Mouse (Mus musculus) layer of hippocampus, postnatal 36 days (tissue): ENCODE data around the gene Hist1h2bn. TPM values are rescaled to one million over a fixed set of nuclear protein-coding genes. Genes with fewer than 3 reads are reported as not detected.
A peak's percentile ranks its signal among the peaks of the same experiment; 100 is the strongest.
"Not testable (repeated sequence)": the region's sequence is repeated elsewhere in the genome, so short reads cannot be mapped to it uniquely, and the experiment has no call there.

Source experiments
- DNase-seq, 2 experiments: peaks; one replicate each; pipeline ENCODE4 v3.0.0; 2022
- microRNA-seq, 2 experiments: library from miRNA; unstranded; fragments of <30 nt; microRNA quantifications; one replicate each; pipeline ENCODE4 v1.2.0; 2021
- total RNA-seq, 2 experiments: library from RNA; stranded (reverse); gene quantifications; 2 replicates each; pipeline ENCODE4 v1.2.3; 2021

Gene Hist1h2bn
- total RNA-seq, 2 experiments from 2014 or later = 5.4 to 10.8 TPM

DNA sequence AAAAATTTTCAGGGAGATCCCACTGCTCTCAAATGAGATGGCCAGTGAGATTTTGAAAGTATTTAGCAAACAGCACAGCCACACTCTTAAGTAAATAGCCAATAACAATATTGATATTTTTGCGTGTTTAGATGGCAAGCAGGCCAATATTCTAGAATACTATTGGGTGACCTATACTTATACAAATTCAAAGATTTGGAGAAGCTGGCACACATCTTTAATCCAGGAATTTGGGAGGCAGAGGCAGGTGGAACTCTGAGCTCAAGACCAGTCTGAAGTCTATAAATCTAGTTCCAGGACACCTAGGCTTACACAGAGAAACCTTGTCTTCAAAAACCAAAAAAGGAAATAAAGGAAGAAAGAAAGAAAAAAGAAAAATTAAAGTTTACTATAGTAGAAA is 27.7 kb downstream of the Hist1h2bn start:
- DNase-seq = no peak

DNA sequence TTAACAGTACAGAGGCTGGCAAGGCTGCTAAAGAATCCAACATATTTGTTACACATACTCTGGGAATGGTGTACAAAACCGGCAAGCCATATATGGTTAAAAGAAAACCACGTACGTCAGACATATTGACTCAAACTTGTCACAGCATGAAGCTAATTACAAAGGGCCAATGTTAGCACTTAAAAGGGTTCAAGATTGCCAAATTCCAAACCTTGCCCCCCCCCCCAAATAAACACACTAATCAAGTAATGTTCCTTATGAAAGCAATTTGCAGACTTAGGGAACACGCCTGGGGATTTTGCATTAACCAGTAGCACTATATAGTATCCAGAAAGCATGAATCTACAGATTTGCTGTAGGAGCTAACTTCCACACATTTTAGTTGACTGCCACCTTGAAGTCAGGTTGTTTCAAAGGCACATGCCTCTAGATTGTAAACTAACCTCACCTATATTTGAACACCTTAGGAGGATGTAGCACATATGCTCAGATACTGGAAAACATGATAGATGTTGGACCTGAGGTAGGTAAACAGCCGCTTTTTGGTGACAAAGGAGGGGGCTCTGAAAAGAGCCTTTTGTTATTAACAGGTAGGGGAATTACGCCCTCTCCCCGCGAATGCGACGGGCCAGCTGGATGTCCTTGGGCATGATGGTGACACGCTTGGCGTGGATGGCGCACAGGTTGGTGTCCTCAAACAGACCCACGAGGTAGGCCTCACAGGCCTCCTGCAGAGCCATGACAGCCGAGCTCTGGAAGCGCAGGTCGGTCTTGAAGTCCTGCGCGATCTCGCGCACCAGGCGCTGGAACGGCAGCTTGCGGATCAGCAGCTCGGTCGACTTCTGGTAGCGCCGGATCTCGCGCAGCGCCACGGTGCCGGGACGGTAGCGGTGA is 28.7 kb downstream of the Hist1h2bn start:
- peak in 1 of 2 experiments; percentile 58 for DNase-seq

DNA sequence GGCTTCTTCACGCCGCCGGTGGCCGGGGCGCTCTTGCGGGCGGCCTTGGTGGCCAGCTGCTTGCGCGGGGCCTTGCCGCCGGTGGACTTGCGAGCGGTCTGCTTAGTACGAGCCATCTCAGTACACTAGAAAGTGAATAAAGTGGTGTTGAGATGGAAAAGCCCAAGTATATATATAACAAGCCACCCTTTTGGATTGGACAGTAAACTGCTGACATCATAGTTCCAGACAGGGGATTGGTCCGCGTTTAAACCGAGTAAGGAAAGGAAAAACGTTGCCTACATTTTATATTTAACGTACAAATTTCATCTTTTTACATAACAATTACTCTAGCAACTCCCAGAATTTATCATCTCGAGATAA is 29.3 kb downstream of the Hist1h2bn start, which contains the start of gene Hist1h3i:
Hist1h3i (minus strand) TSS at position 116 of the 363 bp plus-strand sequence.
- peak in 1 of 2 experiments; percentile 53 for DNase-seq

- DNase-seq = no peak
These were observed 29.8 kb downstream of the Hist1h2bn start for GRCm38 (mm10) chr13:21783734-21784161.

DNA sequence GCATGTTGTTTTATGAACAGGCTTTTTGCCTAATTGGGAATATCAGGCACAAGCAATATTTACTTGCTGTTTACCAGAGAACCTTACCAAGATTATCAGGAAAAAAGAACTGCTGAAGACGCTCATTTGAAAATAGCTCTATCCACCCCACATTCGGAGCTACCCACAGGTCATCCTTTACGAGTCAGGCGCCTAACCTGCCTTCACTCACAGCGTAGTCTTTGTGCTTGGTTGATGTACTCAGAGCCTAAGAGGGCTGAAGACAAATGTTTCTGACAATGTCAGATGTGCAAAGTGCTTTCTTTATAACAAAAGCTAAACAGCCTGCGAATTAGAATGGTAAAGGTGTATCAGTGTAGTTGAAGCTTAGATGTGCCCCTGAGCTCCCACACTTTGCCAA is 30.4 kb downstream of the Hist1h2bn start:
- DNase-seq = no peak

DNA sequence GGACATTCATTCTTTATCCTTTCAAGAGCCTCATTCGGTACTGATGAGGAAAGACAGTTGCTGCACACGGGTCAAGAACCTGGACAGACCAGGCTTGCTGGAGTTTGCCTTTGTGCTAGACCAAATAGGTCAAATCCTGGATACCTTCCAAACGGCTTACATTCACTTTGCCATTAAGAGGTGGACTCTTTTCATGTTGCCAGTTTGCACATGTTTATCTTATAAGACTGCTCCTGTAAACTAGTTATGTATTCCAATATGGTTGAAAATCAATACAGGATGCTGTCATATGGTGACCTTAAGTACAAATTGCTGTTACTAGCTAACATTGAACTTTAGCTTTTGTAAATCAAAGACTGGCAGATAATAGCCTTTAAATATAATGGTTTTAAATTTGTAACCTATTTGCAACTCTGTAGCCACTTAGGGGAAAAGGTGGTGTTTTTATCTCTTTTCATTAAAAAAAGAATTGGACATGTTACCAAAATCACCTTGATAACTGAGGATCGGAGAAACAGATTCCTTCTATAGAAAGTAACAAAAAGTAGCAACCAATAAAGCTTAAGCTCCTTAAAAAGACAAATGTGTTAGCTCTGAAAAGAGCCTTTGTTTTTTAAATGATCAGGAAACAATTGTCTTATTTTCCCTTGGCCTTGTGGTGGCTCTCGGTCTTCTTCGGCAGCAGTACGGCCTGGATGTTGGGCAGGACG is 32.4 kb downstream of the Hist1h2bn start:
- DNase-seq = no peak

- peak; percentile 81 to 87 for DNase-seq
These were observed 33.1 kb downstream of the Hist1h2bn start, which contains the start of the genes Hist1h2an and Hist1h2bp for GRCm38 (mm10) chr13:21786899-21787629. Gene Hist1h2an (minus strand): TSS chr13:21787218. Gene Hist1h2bp (plus strand): TSS chr13:21787461.

DNA sequence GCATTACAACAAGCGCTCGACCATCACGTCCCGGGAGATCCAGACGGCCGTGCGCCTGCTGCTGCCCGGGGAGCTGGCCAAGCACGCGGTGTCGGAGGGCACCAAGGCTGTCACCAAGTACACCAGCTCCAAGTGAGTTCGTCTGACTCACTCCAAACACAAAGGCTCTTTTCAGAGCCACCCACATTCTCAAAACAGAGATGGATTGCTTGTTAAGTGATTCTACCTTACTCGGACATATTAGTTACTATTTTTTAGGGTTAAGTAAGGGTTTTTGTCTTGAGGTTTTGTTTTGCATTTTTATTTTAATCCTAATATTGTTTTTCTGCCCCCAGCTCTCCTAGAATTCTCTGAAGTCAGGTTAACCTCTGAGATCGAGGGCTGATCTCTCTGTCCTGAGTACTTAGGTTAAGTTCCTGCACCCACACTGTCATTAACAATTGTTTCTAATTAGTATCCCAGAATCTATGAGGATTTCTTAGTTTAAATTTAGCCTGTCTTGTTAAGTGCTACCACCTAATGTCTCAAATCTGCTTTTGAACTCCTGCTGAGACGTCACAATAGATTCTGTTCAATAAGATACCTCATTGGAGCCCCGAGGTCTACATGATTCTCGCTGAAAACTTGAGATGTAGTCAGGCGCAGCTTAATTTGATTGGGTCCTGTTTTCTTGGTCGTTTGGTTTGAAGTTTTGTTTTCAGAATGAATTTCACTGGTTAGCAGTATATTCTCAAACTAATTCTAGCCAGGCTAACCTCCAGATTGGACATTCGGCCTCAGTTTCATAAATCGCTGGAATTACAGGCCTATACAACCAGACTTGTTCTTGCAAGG is 34.1 kb downstream of the Hist1h2bn start:
- DNase-seq = no peak

- DNase-seq = no peak
These were observed 36.0 kb downstream of the Hist1h2bn start for GRCm38 (mm10) chr13:21789925-21790324.

DNA sequence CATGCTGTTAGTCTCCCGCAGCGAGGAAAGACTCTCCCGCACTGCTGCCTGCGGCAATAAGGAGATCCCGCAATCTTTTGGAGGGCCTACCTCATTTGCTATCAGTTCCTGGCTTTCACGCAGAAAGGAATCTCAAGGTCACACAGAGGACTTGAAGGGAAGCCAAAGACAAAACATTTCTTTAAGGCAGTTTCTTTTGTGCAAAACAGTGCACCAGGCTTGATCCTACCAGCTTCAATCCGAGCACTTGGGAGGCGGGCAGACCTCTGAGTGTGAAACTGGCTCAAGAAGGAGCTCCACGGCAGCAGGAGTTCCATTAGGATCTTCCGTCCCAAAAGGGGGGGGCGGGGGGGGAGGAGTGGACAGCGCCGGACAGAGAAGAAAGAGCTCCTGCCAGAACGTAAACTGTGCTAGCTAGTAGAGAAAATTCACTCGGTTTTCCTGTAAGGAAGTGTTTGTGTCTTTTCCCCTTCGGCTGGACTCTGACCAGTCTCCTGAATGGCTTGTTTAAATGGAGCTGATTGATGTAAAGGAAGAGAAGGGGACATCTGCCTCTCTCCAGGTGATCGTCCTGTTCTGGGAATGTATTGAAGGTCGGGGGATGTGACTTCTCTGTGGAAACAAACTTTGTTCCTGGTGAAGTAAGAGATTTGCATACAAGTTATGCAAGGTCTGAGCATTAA is 36.8 kb downstream of the Hist1h2bn start:
- DNase-seq = no peak

GRCm38 (mm10) chr13:21795584-21795983 is 41.7 kb downstream of the Hist1h2bn start:
- no peak for DNase-seq

- not testable (repeated sequence) for DNase-seq
These were observed 43.2 kb downstream of the Hist1h2bn start for GRCm38 (mm10) chr13:21797163-21797562.

GRCm38 (mm10) chr13:21803058-21803457 is 49.1 kb downstream of the Hist1h2bn start:
- DNase-seq = not testable (repeated sequence)

Small RNAs within 50 kb of the gene (microRNA-seq; reads per million reads assigned to microRNA genes)
- gene Gm44346 = 0 reads per million in 2 experiments
- 0 reads per million in 2 experiments for gene Gm44357
- gene Gm44367 = 0 reads per million in 2 experiments
- gene Gm44454 = 0 reads per million in 2 experiments

Other genes with a start within 250 kb of the Hist1h2bn start
- 10 to 100 TPM; 18.3 to 19.9 TPM for gene Zkscan8, start 223.0 kb upstream of the Hist1h2bn start, total RNA-seq
- gene Olfr1366, start 211.3 kb upstream of the Hist1h2bn start, total RNA-seq = not detected
- gene Olfr1535, start 194.2 kb upstream of the Hist1h2bn start, total RNA-seq = not detected
- gene Olfr1364, start 172.4 kb upstream of the Hist1h2bn start, total RNA-seq = not detected
- gene Olfr1362, start 140.1 kb upstream of the Hist1h2bn start, total RNA-seq = not detected
- gene Olfr11, start 111.6 kb upstream of the Hist1h2bn start, total RNA-seq = not detected
- gene Olfr1361, start 90.7 kb upstream of the Hist1h2bn start, total RNA-seq = not detected
- gene Olfr1360, start 76.7 kb upstream of the Hist1h2bn start, total RNA-seq = not detected
- not detected for gene Olfr1359, start 56.0 kb upstream of the Hist1h2bn start, total RNA-seq
- gene Hist1h2bl, start 38.0 kb upstream of the Hist1h2bn start, total RNA-seq = 10 to 100 TPM; 20.4 to 37.0 TPM
- 10 to 100 TPM; 37.8 to 44.6 TPM for gene Hist1h2ai, start 37.7 kb upstream of the Hist1h2bn start, total RNA-seq
- gene Hist1h3h, start 36.5 kb upstream of the Hist1h2bn start, total RNA-seq = 10 to 100 TPM; 57.9 to 69.3 TPM
- gene Hist1h2bm, start 32.1 kb upstream of the Hist1h2bn start, total RNA-seq = 1 to 10 TPM; 4.3 to 6.2 TPM
- 10 to 100 TPM; 15.7 to 17.9 TPM for gene Hist1h4j, start 19.1 kb upstream of the Hist1h2bn start, total RNA-seq
- 100 to 1,000 TPM; 266 to 292 TPM for gene Hist1h4k, start 3.6 kb upstream of the Hist1h2bn start, total RNA-seq
- 10 to 100 TPM; 13.2 to 18.7 TPM for gene Hist1h2ak, start 296 bp upstream of the Hist1h2bn start, total RNA-seq
- 1 to 10 TPM; 6.4 to 8.5 TPM for gene Hist1h1b, start 26.5 kb downstream of the Hist1h2bn start, total RNA-seq
- 10 to 100 TPM; 56.6 to 72.6 TPM for gene Hist1h3i, start 29.2 kb downstream of the Hist1h2bn start, total RNA-seq
- gene Hist1h2an, start 33.1 kb downstream of the Hist1h2bn start, total RNA-seq = 1 to 10 TPM in 1 of 2 experiments, not detected in 1; 2.6 TPM
- gene Hist1h2bp, start 33.3 kb downstream of the Hist1h2bn start, total RNA-seq = 10 to 100 TPM in 1 of 2 experiments, 1 to 10 TPM in 1; 7.8 to 11.4 TPM
- gene Hist1h2bq, start 56.1 kb downstream of the Hist1h2bn start, total RNA-seq = 10 to 100 TPM; 49.4 to 52.0 TPM
- gene Hist1h2ao, start 56.3 kb downstream of the Hist1h2bn start, total RNA-seq = 10 to 100 TPM in 1 of 2 experiments, not detected in 1; 19.5 TPM
- gene Hist1h4m, start 57.6 kb downstream of the Hist1h2bn start, total RNA-seq = 100 to 1,000 TPM; 229 to 282 TPM
- gene Hist1h4n, start 78.1 kb downstream of the Hist1h2bn start, total RNA-seq = 10 to 100 TPM; 29.3 to 57.3 TPM
- 10 to 100 TPM; 34.7 to 45.0 TPM for gene Hist1h2ap, start 79.4 kb downstream of the Hist1h2bn start, total RNA-seq
- 10 to 100 TPM; 49.6 to 51.2 TPM for gene Hist1h2br, start 79.6 kb downstream of the Hist1h2bn start, total RNA-seq
- 1 to 10 TPM; 2.6 to 5.2 TPM for gene Zfp184, start 191.0 kb downstream of the Hist1h2bn start, total RNA-seq
- gene Pom121l2, start 227.1 kb downstream of the Hist1h2bn start, total RNA-seq = not detected